Mouse (Mus musculus) liver, embryonic 14.5 days (tissue): Measurements from ENCODE around the gene Clcn3.

Experiments used
- CTCF ChIP-seq: IDR thresholded peaks from 2 replicates; pipeline ENCODE4 v1.5.1; 2016; ENCODE audit warnings: antibody characterized with exemption, low read depth, control low read depth
- EP300 ChIP-seq: IDR thresholded peaks from 2 replicates; pipeline ENCODE4 v1.6.1; 2016; ENCODE audit warnings: antibody characterized with exemption, low read depth

GRCm38 (mm10) chr8:60886736-60887135 lies 96.4 kb downstream of the Clcn3 start:
- TF ChIP-seq EP300 (no peak), CTCF (no peak)
